Mouse (Mus musculus): ENCODE measurements around the gene Fam173b. TPM values are rescaled to one million over a fixed set of nuclear protein-coding genes. Genes with fewer than 3 reads are reported as not detected.

Gene Fam173b
- polyA plus RNA-seq, 1 experiment, result not detected

DNA sequence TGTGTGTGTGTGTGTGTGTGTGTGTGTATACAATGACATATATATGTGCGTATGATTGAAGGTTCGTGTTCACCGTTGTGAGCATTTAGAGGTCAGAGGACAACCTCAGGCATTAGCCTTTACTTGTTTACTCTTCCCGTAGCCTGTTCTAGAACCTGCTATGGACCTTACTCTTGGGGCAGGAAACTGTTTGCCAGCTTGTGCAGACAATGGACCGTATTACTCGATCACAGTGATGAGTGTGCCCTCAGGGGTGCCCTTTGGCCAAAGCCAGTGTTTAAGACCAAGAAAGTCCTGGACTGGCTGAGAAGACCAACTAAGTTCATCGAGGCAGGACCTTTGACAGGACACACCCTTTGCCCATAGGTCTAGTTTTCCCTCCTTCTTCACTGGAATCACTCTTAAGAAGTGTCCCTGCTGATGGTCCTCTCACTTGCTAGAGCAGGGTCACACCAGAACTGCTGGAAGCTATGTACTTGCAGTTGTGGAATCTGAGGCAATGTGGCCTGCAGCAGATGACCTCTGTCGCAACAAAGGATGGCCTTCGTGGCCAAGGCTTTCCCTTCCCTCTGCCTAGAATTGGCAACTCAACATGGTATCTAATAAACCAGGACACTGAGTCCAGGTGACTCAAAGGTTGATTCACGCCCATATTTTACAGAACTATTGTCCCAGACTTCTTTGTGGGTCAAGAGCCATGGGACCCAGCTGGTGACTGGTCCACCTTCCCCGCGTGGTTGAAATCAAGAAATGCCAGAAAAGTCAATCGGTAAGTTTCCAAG lies 18.2 kb upstream of the Fam173b start:
- Histone ChIP-seq H3K27ac (ENCODE audit: insufficient read depth, low read depth, low read length) (no peak overlapping the region), H3K4me1 (ENCODE audit: control insufficient read depth, insufficient read depth, low read length) (no peaks in the 10 kb centered on the region), H3K4me3 (ENCODE audit: insufficient read depth, low read depth, low read length) (no peak overlapping the region)
- 94% methylated on average over 13 of the region's 13 CpGs for WGBS
- TF ChIP-seq CTCF (IDR thresholded peaks at IDR 0.05; ENCODE audit: insufficient read depth, low read depth, low read length), result no peak
- no peak for TF ChIP-seq POLR2A (IDR thresholded peaks at IDR 0.05; ENCODE audit: insufficient read depth, low read depth, low read length)

DNA sequence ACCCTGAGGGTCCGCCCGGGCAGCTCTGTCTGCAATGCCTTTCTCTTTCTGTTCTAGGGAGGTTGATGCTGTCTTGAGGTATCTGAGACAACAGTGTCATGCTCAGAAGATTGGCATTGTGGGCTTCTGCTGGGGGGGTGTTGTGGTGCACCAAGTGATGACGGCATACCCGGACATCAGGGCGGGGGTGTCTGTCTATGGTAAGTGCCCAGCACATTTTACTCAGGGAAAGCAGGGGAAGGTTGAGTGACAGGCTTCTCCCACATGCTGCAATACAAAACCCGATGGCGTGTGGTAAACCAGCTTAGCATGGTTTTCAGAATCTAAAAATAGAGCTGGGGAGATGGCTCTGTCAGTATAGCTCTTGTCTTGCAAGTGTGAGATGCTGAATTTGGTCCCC lies 16.4 kb upstream of the Fam173b start:
- Histone ChIP-seq H3K4me1 (ENCODE audit: control insufficient read depth, insufficient read depth, low read length) (no peaks in the 10 kb centered on the region), H3K27ac (ENCODE audit: insufficient read depth, low read depth, low read length) (no peak overlapping the region), H3K4me3 (ENCODE audit: insufficient read depth, low read depth, low read length) (no peak overlapping the region)
- WGBS, result 82% methylated on average over 7 of the region's 7 CpGs
- no peak for TF ChIP-seq CTCF (IDR thresholded peaks at IDR 0.05; ENCODE audit: insufficient read depth, low read depth, low read length)
- TF ChIP-seq POLR2A (IDR thresholded peaks at IDR 0.05; ENCODE audit: insufficient read depth, low read depth, low read length), result no peak

DNA sequence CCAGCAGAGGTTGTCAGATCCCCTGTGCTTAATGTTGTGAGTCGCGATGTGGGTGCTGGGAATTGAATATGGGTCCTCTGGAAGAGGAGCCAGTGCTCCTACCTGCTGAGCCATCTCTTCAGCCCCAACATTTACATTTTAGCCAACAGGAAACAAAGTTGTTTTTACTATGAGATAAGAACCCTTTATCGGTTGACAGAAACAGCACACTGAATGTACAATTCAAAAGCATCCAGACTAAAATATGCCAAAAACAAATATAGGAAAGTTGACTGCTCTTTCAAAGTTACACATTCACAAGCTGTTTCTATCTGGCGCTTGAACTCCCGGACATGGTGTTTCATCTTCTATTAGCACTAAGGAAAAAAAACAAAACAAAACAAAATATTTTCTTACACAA lies 15.6 kb upstream of the Fam173b start:
- no peak overlapping the region for H3K4me3 ChIP-seq (ENCODE audit: insufficient read depth, low read depth, low read length)
- 81% methylated on average over 5 of the region's 5 CpGs for WGBS
- TF ChIP-seq CTCF (IDR thresholded peaks at IDR 0.05; ENCODE audit: insufficient read depth, low read depth, low read length), result no peak
- no peaks in the 10 kb centered on the region for H3K4me1 ChIP-seq (ENCODE audit: control insufficient read depth, insufficient read depth, low read length)
- H3K27ac ChIP-seq (ENCODE audit: insufficient read depth, low read depth, low read length), result no peak overlapping the region

DNA sequence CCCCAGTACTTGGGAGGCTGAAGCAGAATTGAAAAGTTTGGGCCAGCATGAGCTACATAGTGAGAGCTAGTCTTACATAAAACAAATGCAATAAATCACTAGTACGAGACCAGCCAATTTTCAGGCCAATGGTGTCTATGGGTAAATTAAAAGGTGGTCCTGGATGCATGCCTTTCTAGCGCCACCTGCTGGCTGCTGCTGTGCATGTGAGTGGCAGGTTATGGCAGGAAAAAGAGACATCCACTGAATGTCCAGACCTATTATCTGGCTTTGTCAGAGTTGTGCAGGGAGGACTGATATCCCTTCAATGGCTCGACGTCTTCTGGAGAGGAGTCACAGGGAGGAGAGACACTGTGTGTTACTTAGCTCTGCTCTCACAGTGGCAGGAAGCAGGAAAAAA lies 15.1 kb upstream of the Fam173b start:
- TF ChIP-seq CTCF (IDR thresholded peaks at IDR 0.05; ENCODE audit: insufficient read depth, low read depth, low read length), result peak; percentile 49; the same call in 1 of the 2 replicates
- TF ChIP-seq POLR2A (IDR thresholded peaks at IDR 0.05; ENCODE audit: insufficient read depth, low read depth, low read length), result no peak
- WGBS, result under 1% methylated on average over 4 of the region's 4 CpGs
- Histone ChIP-seq H3K4me3 (ENCODE audit: insufficient read depth, low read depth, low read length) (no peak overlapping the region), H3K27ac (ENCODE audit: insufficient read depth, low read depth, low read length) (no peak overlapping the region), H3K4me1 (ENCODE audit: control insufficient read depth, insufficient read depth, low read length) (no peaks in the 10 kb centered on the region)

DNA sequence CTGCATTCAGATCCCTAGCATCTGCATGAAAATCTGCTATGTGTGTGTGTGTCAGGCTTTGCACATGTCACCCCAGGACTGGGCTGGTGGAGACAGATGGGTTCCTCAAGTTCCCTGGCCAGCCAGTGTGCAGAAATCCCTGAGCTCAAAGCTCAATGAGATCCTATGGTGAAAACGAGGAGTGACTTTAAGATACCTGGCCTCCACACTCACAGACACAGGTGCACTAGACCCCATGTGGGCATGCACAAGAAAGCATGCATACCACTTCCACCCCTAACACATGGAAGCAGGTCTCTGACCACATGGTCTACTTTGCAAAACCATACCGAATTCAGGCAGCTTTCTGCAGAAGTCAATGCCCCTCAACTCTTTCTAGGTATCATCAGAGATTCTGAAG lies 13.9 kb upstream of the Fam173b start:
- H3K27ac ChIP-seq (ENCODE audit: insufficient read depth, low read depth, low read length), result no peak overlapping the region
- TF ChIP-seq POLR2A (IDR thresholded peaks at IDR 0.05; ENCODE audit: insufficient read depth, low read depth, low read length), result no peak
- no peak for TF ChIP-seq CTCF (IDR thresholded peaks at IDR 0.05; ENCODE audit: insufficient read depth, low read depth, low read length)
- no peaks in the 10 kb centered on the region for H3K4me1 ChIP-seq (ENCODE audit: control insufficient read depth, insufficient read depth, low read length)
- no peak overlapping the region for H3K4me3 ChIP-seq (ENCODE audit: insufficient read depth, low read depth, low read length)
- 82% methylated on average over 2 of the region's 2 CpGs for WGBS

DNA sequence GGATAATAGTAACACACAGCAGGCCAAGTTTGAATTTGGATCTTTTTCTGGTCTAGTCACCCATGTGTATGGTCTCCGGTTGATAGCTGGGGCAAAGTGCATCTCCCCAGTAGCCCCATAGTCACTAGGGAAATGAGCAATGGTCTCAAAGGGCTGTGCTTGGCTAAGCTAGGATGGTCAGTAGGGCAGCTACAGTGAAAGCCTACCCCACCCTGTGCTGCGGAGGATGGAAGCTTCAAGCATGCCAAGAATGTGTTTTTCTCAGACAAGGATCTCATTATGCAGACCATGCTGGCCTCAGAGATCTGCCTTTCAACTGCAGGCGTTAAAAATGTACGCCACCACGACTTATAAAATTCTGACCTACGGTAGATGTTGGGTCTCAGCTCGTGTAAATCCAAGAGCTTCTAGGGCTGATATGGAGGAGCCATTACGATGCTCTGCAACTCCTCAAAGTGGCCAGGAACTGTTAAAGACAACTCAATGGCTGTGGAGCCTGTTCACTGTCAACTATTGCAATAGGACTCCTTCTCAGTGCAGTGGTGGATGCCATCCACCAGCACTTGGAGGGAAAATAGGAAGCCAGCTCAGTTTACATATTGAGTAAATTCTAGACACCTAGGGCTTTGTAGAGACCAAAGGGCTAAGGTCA lies 12.5 kb upstream of the Fam173b start:
- no peak overlapping the region for H3K27ac ChIP-seq (ENCODE audit: insufficient read depth, low read depth, low read length)
- H3K4me3 ChIP-seq (ENCODE audit: insufficient read depth, low read depth, low read length), result no peak overlapping the region
- WGBS, result 48% methylated on average over 8 of the region's 8 CpGs
- no peak for TF ChIP-seq CTCF (IDR thresholded peaks at IDR 0.05; ENCODE audit: insufficient read depth, low read depth, low read length)
- TF ChIP-seq POLR2A (IDR thresholded peaks at IDR 0.05; ENCODE audit: insufficient read depth, low read depth, low read length), result no peak
- H3K4me1 ChIP-seq (ENCODE audit: control insufficient read depth, insufficient read depth, low read length), result no peaks in the 10 kb centered on the region

DNA sequence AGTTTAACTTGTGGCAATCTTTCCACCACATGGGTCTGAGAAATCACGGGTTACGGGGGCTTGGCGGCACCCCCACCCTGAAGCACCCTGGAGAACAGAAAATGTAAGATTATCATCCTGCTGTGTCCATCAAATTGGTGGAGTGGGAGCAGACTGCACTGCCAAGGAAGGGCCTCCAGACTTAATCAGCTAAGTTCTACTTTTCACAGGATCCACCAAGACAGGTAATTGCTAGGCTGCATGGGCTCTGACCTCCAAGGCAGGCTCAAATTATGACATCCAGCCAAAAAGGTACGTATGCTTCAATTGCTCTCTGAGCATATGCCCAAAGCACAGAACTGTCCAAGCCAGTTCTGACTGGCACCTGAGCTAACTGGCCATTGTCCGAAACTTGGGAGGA lies 11.5 kb upstream of the Fam173b start:
- Histone ChIP-seq H3K4me1 (ENCODE audit: control insufficient read depth, insufficient read depth, low read length) (no peaks in the 10 kb centered on the region), H3K4me3 (ENCODE audit: insufficient read depth, low read depth, low read length) (no peak overlapping the region), H3K27ac (ENCODE audit: insufficient read depth, low read depth, low read length) (no peak overlapping the region)
- 88% methylated on average over 5 of the region's 5 CpGs for WGBS
- TF ChIP-seq CTCF (IDR thresholded peaks at IDR 0.05; ENCODE audit: insufficient read depth, low read depth, low read length) (no peak), POLR2A (IDR thresholded peaks at IDR 0.05; ENCODE audit: insufficient read depth, low read depth, low read length) (no peak)

DNA sequence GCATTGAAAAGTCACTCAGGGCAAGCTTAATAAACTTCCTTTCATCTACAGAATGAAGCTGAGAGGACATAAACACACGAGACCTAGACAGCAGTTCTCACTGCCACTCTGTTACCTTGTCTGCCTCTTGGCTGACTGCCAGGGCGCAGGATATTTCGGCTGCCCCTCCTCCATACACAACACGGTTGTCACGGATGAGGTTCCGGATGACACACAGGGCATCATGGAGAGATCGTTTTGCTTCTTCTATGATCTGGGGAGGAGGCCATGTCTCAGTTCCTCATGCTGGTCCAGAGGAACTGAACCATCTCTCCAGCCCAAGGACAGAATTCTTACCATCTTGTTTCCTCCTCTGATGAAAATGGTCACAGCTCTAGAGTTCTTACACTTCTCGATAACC lies 9.1 kb upstream of the Fam173b start:
- Histone ChIP-seq H3K27ac (ENCODE audit: insufficient read depth, low read depth, low read length) (no peak overlapping the region), H3K4me3 (ENCODE audit: insufficient read depth, low read depth, low read length) (no peak overlapping the region), H3K4me1 (ENCODE audit: control insufficient read depth, insufficient read depth, low read length) (no peaks in the 10 kb centered on the region)
- 78% methylated on average over 8 of the region's 8 CpGs for WGBS
- TF ChIP-seq POLR2A (IDR thresholded peaks at IDR 0.05; ENCODE audit: insufficient read depth, low read depth, low read length), result no peak
- no peak for TF ChIP-seq CTCF (IDR thresholded peaks at IDR 0.05; ENCODE audit: insufficient read depth, low read depth, low read length)

DNA sequence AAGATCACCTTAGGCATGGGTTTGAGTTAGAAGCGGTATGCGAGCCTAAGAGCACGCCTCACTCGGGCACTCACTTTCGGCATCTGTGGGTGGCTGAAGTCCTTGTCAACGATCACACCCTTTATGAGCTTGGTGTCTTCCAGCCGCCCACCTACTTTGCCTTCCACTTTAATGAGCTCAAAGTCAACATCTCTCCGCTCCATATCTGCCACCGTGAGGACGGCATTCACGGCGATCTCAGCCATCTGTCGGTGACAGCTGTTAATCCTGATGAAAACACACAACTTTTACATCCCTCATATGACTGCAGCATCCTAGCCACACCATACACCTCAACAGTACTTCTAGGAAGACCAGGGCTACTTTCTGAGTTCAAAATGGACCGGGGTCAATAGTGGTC lies 7.4 kb upstream of the Fam173b start:
- Histone ChIP-seq H3K27ac (ENCODE audit: insufficient read depth, low read depth, low read length) (no peak overlapping the region), H3K4me3 (ENCODE audit: insufficient read depth, low read depth, low read length) (no peak overlapping the region), H3K4me1 (ENCODE audit: control insufficient read depth, insufficient read depth, low read length) (no peaks in the 10 kb centered on the region)
- no peak for TF ChIP-seq CTCF (IDR thresholded peaks at IDR 0.05; ENCODE audit: insufficient read depth, low read depth, low read length)
- TF ChIP-seq POLR2A (IDR thresholded peaks at IDR 0.05; ENCODE audit: insufficient read depth, low read depth, low read length), result no peak
- 87% methylated on average over 14 of the region's 14 CpGs for WGBS
